Mouse (Mus musculus) heart, embryonic 12.5 days (tissue): ENCODE data around the gene Dner. TPM values are rescaled to one million over a fixed set of nuclear protein-coding genes. Genes with fewer than 3 reads are reported as not detected.
A peak's percentile ranks its signal among the peaks of the same experiment; 100 is the strongest.

ENCODE experiments used
- ATAC-seq: fragments of 200-750 bp; cut with Nextera tagmentation; 2 replicates; pipeline ENCODE4 v1.8.0; 2017; ENCODE audit warnings: moderate TSS enrichment, moderate library complexity; ENCODE audit not compliant: insufficient number of reproducible peaks, low FRiP score
- H3K27ac ChIP-seq: fragments of 300-500 bp; sonication (generic); 2 replicates; pipeline ENCODE4 v1.5.1; 2016; ENCODE audit warnings: mild to moderate bottlenecking, moderate library complexity; ENCODE audit not compliant: poor library complexity, severe bottlenecking
- H3K27me3 ChIP-seq: fragments of 300-500 bp; sonication (generic); replicated peaks from 2 replicates; pipeline ENCODE4 v1.6.1; 2016; ENCODE audit warnings: mild to moderate bottlenecking, moderate library complexity
- H3K36me3 ChIP-seq: fragments of 300-500 bp; sonication (generic); 2 replicates; pipeline ENCODE4 v1.6.1; 2016; ENCODE audit warnings: mild to moderate bottlenecking, moderate library complexity
- H3K4me1 ChIP-seq: fragments of 300-500 bp; sonication (generic); replicated peaks from 2 replicates; pipeline ENCODE4 v1.6.1; 2016; ENCODE audit warnings: mild to moderate bottlenecking
- H3K4me2 ChIP-seq: fragments of 300-500 bp; sonication (generic); 2 replicates; pipeline ENCODE4 v1.6.1; 2016; ENCODE audit warnings: mild to moderate bottlenecking, moderate library complexity
- H3K4me3 ChIP-seq: fragments of 300-500 bp; sonication (generic); 2 replicates; pipeline ENCODE4 v1.5.1; 2016; ENCODE audit warnings: mild to moderate bottlenecking
- H3K9ac ChIP-seq: fragments of 300-500 bp; sonication (generic); 2 replicates; pipeline ENCODE4 v1.6.1; 2016; ENCODE audit warnings: mild to moderate bottlenecking, moderate library complexity
- H3K9me3 ChIP-seq: fragments of 300-500 bp; sonication (generic); replicated peaks from 2 replicates; pipeline ENCODE4 v1.6.1; 2016; ENCODE audit warnings: mild to moderate bottlenecking, moderate library complexity
- WGBS: fragments of 180-500 bp; shearing (Covaris S2); methylation state at CpG from one replicate; pipeline ENCODE4 v1.1.7; 2016; 5-methylcytosine and 5-hydroxymethylcytosine counted together
- polyA plus RNA-seq: library from polyadenylated mRNA; unstranded; fragments of >200 nt; fragmentation: Nextera tagmentation; extraction: Ambion mirVana; gene quantifications from 2 replicates; pipeline ENCODE4 v1.2.1, GENCODE M21; 2016

Dner gene
- polyA plus RNA-seq: 1.0 and 1.2 TPM in 2 replicates

GRCm38 (mm10) chr1:84695517-84696411, at the start of gene Dner:
Gene Dner, minus strand, starts transcription at chr1:84696221.
- Histone ChIP-seq H3K9me3 (0 out of 2 replicates have a peak, but pooled peaks cover 2% of the 10 kb centered on the region), H3K9ac (peak within 1 kb of the TSS; percentile 41; the same call in 1 of the 2 replicates), H3K27me3 (peaks cover 43% of the 10 kb centered on the region), H3K4me3 (peak within 1 kb of the TSS; percentile 53), H3K36me3 (no peaks in the 10 kb centered on the region), H3K4me2 (peak within 1 kb of the TSS; percentile 99), H3K4me1 (peaks cover 9% of the 10 kb centered on the region), H3K27ac (no peak within 1 kb of the TSS)
- peak; percentile 82 for ATAC-seq
- under 1% methylated on average over 75 of the region's 75 CpGs for WGBS

- no peak for ATAC-seq
- H3K9ac ChIP-seq: no peak overlapping the region
- H3K4me2 ChIP-seq: no peak overlapping the region
- H3K9me3 ChIP-seq: no peaks in the 10 kb centered on the region
- peaks cover 56% of the 10 kb centered on the region for H3K36me3 ChIP-seq
- no peaks in the 10 kb centered on the region for H3K27me3 ChIP-seq
- H3K27ac ChIP-seq: no peak overlapping the region
- H3K4me1 ChIP-seq: no peaks in the 10 kb centered on the region
- 91% methylated on average over 3 of the region's 3 CpGs for WGBS
- H3K4me3 ChIP-seq: no peak overlapping the region
Observed at GRCm38 (mm10) chr1:84742156-84742555, 46.1 kb upstream of the Dner start.

GRCm38 (mm10) chr1:84740080-84740479, 44.1 kb upstream of the Dner start:
- Histone ChIP-seq H3K27me3 (no peaks in the 10 kb centered on the region), H3K4me2 (no peak overlapping the region), H3K4me1 (no peaks in the 10 kb centered on the region), H3K27ac (no peak overlapping the region), H3K9ac (no peak overlapping the region), H3K36me3 (peaks cover 57% of the 10 kb centered on the region), H3K4me3 (no peak overlapping the region), H3K9me3 (no peaks in the 10 kb centered on the region)
- 45% methylated on average over 1 of the region's 1 CpGs for WGBS
- ATAC-seq: no peak

GRCm38 (mm10) chr1:84737097-84737496, 41.1 kb upstream of the Dner start:
- no peaks in the 10 kb centered on the region for H3K9me3 ChIP-seq
- no peak for ATAC-seq
- H3K36me3 ChIP-seq: peaks cover 58% of the 10 kb centered on the region
- H3K4me1 ChIP-seq: no peaks in the 10 kb centered on the region
- H3K27ac ChIP-seq: no peak overlapping the region
- H3K27me3 ChIP-seq: no peaks in the 10 kb centered on the region
- H3K9ac ChIP-seq: no peak overlapping the region
- H3K4me2 ChIP-seq: no peak overlapping the region
- H3K4me3 ChIP-seq: no peak overlapping the region
- WGBS: 61% methylated on average over 1 of the region's 1 CpGs

- 64% methylated on average over 3 of the region's 3 CpGs for WGBS
- no peak overlapping the region for H3K4me2 ChIP-seq
- no peaks in the 10 kb centered on the region for H3K4me1 ChIP-seq
Observed at GRCm38 (mm10) chr1:84733799-84734198, 37.8 kb upstream of the Dner start.

GRCm38 (mm10) chr1:84731763-84732162, 35.7 kb upstream of the Dner start:
- Histone ChIP-seq H3K27me3 (no peaks in the 10 kb centered on the region), H3K9me3 (no peaks in the 10 kb centered on the region), H3K36me3 (peaks cover 45% of the 10 kb centered on the region), H3K4me1 (no peaks in the 10 kb centered on the region), H3K4me2 (no peak overlapping the region), H3K27ac (no peak overlapping the region), H3K4me3 (no peak overlapping the region), H3K9ac (no peak overlapping the region)
- ATAC-seq: no peak
- WGBS: 88% methylated on average over 1 of the region's 1 CpGs

More at GRCm38 (mm10) chr1:84733799-84734198, 37.8 kb upstream of the Dner start:
- Histone ChIP-seq H3K9ac (no peak overlapping the region), H3K4me3 (no peak overlapping the region), H3K9me3 (no peaks in the 10 kb centered on the region), H3K27me3 (no peaks in the 10 kb centered on the region), H3K27ac (no peak overlapping the region), H3K36me3 (peaks cover 52% of the 10 kb centered on the region)
- no peak for ATAC-seq

GRCm38 (mm10) chr1:84722841-84723240, 26.8 kb upstream of the Dner start:
- H3K4me2 ChIP-seq: no peak overlapping the region
- H3K36me3 ChIP-seq: peaks cover 45% of the 10 kb centered on the region
- peaks cover 17% of the 10 kb centered on the region for H3K4me1 ChIP-seq
- H3K9ac ChIP-seq: no peak overlapping the region
- ATAC-seq: 0 out of 2 replicates have a peak, but pooled peaks have one; percentile 33
- H3K4me3 ChIP-seq: no peak overlapping the region
- no peaks in the 10 kb centered on the region for H3K27me3 ChIP-seq
- no peaks in the 10 kb centered on the region; the same call in 1 of the 2 replicates for H3K9me3 ChIP-seq
- no peak overlapping the region; the same call in 1 of the 2 replicates for H3K27ac ChIP-seq

GRCm38 (mm10) chr1:84722371-84722770, 26.4 kb upstream of the Dner start:
- Histone ChIP-seq H3K27ac (no peak overlapping the region), H3K36me3 (peaks cover 42% of the 10 kb centered on the region), H3K4me2 (no peak overlapping the region), H3K4me3 (no peak overlapping the region), H3K9ac (no peak overlapping the region), H3K27me3 (no peaks in the 10 kb centered on the region), H3K4me1 (peaks cover 17% of the 10 kb centered on the region), H3K9me3 (no peaks in the 10 kb centered on the region; the same call in 1 of the 2 replicates)
- ATAC-seq: no peak
- WGBS: 94% methylated on average over 3 of the region's 3 CpGs

- no peak overlapping the region for H3K4me3 ChIP-seq
- 0 out of 2 replicates have a peak, but pooled peaks have one; percentile 59 for ATAC-seq
- H3K27ac ChIP-seq: no peak overlapping the region
- H3K9me3 ChIP-seq: no peaks in the 10 kb centered on the region; the same call in 1 of the 2 replicates
- peaks cover 39% of the 10 kb centered on the region for H3K36me3 ChIP-seq
- no peak overlapping the region for H3K9ac ChIP-seq
- H3K4me2 ChIP-seq: no peak overlapping the region
- H3K27me3 ChIP-seq: no peaks in the 10 kb centered on the region
- 83% methylated on average over 3 of the region's 3 CpGs for WGBS
- H3K4me1 ChIP-seq: peaks cover 17% of the 10 kb centered on the region
Observed at GRCm38 (mm10) chr1:84721942-84722341, 25.9 kb upstream of the Dner start.

GRCm38 (mm10) chr1:84709810-84710785, 14.1 kb upstream of the Dner start:
- WGBS: 16% methylated on average over 31 of the region's 31 CpGs
- H3K9me3 ChIP-seq: no peaks in the 10 kb centered on the region
- H3K4me3 ChIP-seq: peak overlapping the region; percentile 14; the same call in 1 of the 2 replicates
- peak overlapping the region; percentile 53 for H3K4me2 ChIP-seq
- H3K4me1 ChIP-seq: peaks cover 5% of the 10 kb centered on the region; the same call in 1 of the 2 replicates
- 0 out of 2 replicates have a peak, but pooled peaks cover 15% of the 10 kb centered on the region for H3K27me3 ChIP-seq
- no peak overlapping the region for H3K9ac ChIP-seq
- ATAC-seq: no peak
- H3K36me3 ChIP-seq: no peaks in the 10 kb centered on the region
- H3K27ac ChIP-seq: no peak overlapping the region
